Mouse (Mus musculus): Measurements from ENCODE around the gene Mpzl3. TPM values are rescaled to one million over a fixed set of nuclear protein-coding genes. Genes with fewer than 3 reads are reported as not detected.
A peak's percentile ranks its signal among the peaks of the same experiment; 100 is the strongest.
"Not testable (repeated sequence)": the region's sequence is repeated elsewhere in the genome, so short reads cannot be mapped to it uniquely, and the experiment has no call there.

Mpzl3 gene
- 1 to 10 TPM; 1.2 to 1.3 TPM for total RNA-seq (2021)
- long read RNA-seq, experiment 1, partial matches to known transcripts, result 0 of 1 reads
- long read RNA-seq, experiment 1, other reads (novel, unspliced or antisense), result 1 of 1 reads
- long read RNA-seq, experiment 2, result 0 reads

DNA sequence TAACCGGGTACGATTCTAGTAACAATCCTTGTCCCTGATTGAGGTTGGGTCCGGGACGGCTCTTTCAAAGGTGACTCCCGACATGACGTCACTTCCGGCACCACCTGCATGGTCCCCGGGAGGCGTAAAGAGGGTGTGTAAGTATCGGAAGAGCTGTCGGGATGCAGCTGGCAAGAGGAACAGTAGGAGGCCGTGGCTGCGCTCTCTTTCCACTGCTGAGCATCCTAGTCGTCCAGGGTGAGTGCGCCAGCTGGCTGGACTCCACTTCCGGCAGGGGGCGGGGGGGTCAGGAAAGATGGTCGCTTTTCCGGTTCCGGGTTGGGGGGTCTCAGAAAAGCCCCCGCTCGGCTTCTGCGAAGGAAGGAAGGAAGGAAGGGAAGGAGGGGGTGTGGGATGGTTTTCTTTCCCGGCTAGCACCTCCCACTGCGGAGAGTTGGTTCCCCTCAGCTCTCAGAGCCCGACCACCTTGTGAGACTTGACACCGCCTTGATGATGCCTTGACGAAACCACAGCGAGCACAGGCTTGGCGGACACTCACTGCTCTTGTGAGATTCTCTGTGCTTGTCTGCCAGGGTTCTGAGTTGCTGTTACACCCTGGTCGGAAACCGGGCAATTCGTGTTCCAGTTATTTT, at the start of gene Mpzl3:
TSS of gene Mpzl3 (plus strand) at position 105 of the 632 bp plus-strand sequence.
- peak; percentile 65 to 83 for DNase-seq
- intact Hi-C loops (cut with DNase I), result no loop called here

DNA sequence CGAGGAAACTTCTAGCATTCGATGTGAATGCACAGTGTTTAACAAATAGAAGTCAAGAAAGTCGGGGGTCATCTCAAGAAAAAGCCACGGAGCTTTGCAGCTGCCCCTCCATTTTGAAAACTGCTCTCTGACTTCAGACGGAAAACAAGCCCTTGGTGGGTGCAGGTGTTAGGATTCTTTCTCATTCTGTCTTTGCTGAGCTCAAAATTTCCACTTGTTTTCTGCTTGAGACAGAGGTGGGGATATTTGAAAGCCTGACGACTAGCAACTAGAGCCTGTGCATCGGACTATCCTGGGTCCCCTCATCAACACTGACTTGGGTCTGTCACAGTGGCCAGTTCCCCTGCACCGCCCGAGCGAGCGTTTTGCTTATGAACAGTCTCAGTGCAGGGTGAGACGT, 47.6 kb upstream of the Mpzl3 start:
- intact Hi-C loops (cut with DNase I), result no loop called here
- DNase-seq, result no peak

DNA sequence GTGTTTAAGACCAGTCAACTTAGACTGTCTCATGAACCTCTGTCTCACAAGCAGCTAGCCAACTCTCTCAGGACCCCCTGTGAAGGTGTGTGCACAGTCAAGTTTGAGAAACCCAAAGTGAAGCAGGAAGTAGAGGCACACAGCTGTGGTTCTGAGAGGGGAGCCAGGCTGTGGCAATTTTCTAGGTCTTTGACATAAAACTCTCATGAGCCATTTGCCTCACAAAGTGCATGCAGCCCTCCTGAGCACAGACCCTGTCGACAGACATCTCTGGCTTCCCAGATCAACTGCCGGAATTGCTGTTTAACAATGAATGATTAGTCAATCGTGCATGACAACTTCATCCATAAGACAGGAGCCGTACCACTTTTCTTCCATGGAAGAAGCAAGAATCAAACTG, 46.6 kb upstream of the Mpzl3 start:
- no peak for DNase-seq
- intact Hi-C loops (cut with DNase I), result no loop called here

DNA sequence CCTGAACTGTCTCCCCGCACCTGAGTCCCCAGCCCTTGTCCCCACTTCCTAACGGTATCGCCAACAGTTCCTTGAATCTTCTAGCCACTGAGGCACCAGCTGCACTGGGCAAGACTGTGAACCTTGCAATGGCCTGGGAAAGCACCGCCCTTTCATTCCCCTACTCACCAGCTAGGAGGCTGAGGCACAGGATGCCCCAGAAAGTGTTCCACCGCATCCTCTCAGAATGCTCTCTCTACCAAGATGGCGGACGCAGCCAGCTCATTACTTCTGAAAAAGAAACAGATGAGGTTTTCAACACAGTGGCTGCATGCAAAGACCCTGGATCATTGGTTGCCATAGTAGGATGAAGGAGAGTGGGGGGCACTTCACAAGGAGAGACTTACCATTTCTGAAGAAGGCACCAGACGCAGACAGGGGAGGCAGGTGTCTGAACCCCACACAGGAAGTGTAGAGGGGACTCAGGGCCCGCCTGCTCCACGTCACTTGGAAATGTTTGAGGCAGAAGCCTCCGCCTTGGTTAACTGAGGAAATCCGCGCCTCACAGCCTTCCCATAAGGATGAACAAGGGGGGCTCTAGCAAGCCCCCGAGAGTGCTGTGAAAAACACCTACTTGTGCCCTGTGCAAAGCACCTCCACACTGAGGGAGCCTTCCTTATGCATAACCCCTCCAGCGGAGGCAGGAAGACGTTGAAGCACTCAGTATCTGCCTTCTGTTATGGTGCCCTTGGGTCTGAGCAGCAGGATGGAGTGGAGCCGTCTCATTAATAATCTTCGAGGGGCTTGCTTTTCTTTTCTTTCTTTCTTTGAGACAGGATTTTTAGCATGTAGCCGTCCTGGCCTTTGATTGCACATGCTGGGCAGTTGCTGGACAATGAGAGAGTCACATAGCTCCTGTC, 45.6 kb upstream of the Mpzl3 start, which contains the start of gene Cd3e:
TSS of gene Cd3e (minus strand) at position 448 of the 899 bp plus-strand sequence.
- intact Hi-C loops (cut with DNase I), result no loop called here
- no peak for DNase-seq

DNA sequence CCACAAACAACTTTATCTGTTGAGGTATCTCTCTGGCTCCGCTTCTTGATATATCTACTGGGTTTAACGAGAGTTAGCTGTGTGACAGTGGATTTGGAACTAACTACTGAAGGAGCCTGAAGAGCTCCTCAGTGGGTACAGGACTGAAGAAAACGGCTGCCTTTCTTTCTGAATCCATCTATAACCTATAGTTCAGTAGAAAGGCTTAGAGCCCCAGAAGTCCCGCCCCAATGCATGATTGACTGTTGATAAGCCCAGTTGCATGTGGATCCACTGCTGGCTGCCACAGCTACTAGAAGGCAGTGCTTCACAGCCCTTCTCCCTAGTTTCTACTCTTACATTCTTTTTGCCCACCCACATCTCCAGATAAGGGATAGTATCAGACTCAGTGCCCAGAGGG, 44.5 kb upstream of the Mpzl3 start:
- intact Hi-C loops (cut with DNase I), result no loop called here
- DNase-seq, result no peak

DNA sequence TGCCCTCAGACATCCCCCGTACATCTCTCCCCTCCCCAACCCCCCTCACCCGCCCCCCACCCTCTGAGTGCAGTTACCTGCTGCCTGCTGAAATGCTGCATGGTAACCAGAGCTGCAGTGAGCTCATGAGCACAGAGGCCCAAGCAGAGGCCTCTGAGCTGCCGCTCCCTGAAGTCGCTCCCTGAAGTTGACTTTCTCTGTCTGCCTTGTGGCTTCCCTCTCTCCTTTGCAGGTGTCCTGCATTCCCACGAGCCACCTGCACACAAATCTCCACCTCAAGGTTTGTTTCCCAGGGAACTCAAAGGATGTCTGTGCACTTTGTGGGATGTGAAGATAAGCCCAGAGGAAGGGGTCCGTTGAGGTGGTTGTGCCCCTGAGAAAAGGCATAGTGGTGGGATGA, 43.7 kb upstream of the Mpzl3 start:
- DNase-seq, result no peak

DNA sequence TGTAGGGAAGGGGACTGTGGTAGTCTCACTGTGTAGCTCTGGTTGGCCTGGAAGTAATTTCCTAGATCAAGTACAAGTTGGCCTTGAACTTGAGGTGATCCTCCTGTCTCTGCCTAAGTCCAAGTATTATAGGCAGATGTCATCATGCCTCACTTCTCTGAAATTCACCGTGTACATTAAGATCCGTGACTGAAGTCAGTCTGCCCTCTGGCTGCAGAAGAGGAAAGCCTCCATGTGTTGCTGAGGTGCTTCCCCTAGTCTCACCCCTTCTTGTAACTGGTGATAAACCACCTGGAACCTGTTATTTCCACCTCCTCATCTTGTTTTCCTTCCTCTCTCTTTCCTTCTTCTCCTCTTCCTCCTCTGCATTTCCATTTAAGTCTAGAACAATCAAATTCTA, 40.1 kb upstream of the Mpzl3 start:
- intact Hi-C loops (cut with DNase I), result no loop called here

More for the DNA sequence above, 43.7 kb upstream of the Mpzl3 start:
- intact Hi-C loops (cut with DNase I), result no loop called here

DNA sequence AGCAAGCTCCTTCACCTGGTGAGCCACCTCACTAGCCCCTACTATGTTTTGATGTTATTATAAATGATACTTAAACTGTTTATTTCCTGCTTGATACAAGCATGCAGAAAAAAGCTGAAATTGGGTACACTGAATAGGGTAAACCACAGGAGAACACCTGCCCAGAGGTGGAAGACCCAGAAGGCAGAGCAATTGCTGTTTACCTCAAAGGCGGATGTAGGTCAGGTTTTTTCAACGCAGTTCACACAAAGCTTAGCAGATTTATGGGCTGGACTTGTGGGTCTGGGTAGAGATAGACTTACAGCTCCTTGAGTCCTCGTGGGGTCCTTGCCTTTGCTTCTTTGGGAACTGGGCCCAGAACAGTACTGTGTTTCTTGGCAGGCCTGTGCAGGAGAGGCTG, 39.1 kb upstream of the Mpzl3 start:
- no peak for DNase-seq
- intact Hi-C loops (cut with DNase I), result no loop called here

More for the DNA sequence above, 40.1 kb upstream of the Mpzl3 start:
- no peak for DNase-seq

DNA sequence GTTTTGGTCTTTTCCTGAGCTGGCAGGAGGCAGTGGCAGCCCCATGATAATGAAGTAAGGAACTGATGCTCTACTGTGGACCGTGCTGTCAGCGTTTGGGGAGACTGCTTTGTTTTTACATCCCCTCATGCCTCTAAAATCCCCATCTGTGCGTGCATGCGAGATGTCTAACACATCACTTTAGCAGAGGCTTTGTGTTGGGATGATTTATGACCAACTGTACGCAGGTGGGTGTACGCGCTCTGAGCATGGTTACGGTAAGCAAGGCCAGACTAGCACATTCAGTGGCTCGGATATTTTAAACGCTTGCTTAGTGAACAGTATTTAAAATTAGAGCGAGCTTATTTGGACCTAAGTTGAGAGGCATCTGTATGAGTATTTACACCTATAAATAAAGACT, 37.0 kb upstream of the Mpzl3 start:
- intact Hi-C loops (cut with DNase I), result no loop called here
- no peak for DNase-seq

DNA sequence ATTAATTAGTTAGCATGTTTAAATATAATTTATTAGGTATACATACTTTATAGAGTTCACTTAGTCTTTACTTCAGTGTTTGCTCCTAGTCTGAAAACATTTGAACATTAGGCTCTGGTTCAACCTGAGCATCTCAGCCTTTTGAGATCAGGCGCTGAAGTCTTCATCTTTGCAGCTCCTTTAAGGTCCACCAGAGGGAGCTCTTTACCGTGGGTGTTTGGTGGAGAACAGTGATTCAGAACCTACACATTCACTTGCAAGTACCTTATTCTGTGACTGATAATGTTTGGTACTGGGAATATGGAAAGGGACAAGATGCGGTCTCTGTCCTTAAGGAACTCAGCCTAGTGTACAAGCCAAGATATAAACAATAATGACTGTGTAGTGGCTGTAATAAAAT, 32.2 kb upstream of the Mpzl3 start:
- peak; percentile 40 to 71 for DNase-seq
- intact Hi-C loops (cut with DNase I), result loop anchor here (1.0 kb wide), 1 partner anchor 124 kb away; no protein-coding TSS in a partner anchor

DNA sequence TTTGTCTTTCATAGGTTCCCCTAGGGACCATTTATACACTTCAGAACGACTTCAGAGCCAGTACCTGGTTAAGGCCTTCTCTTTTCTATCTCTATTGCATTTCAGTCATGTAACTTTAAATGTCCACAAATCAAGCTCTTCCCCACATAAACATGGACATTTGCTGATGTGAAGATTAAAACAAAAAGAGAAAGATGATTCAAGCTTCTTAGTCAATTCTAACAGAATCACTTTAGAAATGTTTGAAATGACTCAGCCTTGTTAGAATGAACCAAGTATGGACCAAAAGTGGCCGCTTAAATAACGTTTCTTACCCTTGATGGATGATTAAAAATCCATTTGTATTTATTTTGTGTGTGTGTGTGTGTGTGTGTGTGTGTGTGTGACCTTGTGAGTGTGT, 31.3 kb upstream of the Mpzl3 start:
- intact Hi-C loops (cut with DNase I), result no loop called here
- no peak for DNase-seq

DNA sequence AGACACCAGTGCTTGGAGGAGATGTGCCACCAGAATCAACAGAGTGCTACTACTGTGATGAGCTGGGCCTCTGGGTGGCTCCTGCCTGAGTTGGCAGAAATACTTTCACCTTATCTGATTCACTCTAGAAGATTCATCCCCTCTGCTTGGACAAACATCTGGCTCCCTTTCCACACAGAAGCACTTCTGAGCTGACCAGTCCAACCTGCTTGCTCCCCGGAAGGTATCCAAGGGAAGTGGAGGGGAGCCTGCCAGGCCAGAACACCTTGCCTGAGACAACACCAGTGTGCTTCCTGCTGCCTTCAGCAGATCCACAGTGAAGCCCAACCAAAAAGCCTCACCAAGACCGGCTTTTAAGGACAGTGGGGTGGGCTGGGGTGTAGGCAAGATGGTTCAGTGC, 30.8 kb upstream of the Mpzl3 start:
- intact Hi-C loops (cut with DNase I), result no loop called here
- no peak for DNase-seq

DNA sequence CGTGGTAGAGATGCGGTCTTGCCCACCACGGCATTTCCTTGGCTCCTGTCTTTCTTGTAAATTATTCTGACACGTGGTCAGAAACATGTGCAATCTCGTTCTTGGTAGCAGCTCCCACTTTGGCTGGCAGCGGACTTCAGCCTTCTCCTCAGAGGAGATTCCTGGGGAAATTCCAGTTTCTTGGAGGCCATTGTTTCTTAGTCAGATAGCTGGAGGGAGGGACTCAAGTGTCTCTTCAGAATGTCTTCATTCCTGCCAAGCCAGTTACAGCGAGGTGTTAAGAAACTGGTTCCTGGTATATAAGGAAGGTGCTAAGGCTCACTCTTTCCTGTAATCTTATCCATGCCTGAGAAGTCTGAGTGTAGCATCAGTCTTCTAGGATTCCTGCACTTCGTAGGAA, 27.6 kb upstream of the Mpzl3 start:
- intact Hi-C loops (cut with DNase I), result no loop called here

DNA sequence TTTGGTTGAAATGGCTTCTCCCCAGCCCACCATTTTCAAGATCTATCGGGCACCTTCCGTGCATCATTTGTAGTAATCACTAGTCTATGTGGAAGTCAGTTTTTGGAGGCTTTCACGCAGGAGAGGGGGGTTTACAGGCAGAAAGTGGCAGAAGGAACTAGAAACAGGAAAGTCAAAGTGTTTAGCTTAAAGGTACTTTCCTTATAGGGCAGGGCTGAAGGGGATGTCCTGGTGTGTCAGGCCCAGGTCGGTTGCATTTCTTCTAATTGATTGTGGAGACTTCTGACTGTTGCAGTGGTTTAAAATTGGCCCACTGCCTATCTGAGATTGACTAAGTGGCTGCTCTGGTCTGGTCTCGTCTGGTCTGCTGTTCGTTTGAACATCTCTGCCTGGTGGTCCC, 24.6 kb upstream of the Mpzl3 start:
- intact Hi-C loops (cut with DNase I), result no loop called here
- no peak for DNase-seq

More for the DNA sequence above, 27.6 kb upstream of the Mpzl3 start:
- no peak for DNase-seq

DNA sequence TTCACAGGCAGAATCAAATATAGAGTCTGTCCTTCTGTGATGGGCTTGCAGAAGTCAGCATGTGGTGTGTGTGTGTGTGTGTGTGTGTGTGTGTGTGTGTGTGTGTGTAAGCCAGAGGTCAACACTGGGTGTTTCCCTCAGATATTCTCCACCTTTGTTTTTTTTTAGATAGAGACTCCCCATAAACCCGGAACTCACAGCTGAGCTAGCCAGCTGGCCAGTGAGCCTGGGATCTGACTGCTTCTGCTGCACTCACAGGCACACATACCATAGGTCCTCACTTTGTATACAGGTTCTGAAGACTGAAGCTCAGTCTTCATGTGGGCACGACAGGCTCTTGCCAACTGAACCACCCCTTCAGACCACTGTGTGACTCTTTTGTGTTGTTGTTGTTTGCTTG, 22.7 kb upstream of the Mpzl3 start:
- DNase-seq, result no peak
- intact Hi-C loops (cut with DNase I), result no loop called here

DNA sequence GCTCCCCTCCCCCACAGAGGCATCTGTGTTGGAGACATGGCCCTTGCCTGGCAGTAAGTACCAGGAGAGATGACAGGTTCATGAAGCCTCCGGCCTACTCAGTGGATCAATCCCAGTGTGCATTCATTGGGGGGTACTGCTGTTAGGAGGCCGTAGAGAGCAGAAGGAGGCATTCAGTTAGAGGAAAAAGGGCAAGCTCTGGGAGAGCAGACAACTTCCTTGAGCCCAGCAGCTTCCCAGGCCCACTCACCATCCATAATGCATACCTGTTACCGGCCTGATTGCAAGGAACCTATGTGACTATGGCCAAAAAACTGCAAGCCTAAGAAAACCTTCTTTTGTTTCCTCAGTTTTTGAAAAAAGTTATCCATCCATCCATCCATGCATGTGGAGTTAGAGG, 20.5 kb upstream of the Mpzl3 start:
- no peak for DNase-seq
- intact Hi-C loops (cut with DNase I), result no loop called here

DNA sequence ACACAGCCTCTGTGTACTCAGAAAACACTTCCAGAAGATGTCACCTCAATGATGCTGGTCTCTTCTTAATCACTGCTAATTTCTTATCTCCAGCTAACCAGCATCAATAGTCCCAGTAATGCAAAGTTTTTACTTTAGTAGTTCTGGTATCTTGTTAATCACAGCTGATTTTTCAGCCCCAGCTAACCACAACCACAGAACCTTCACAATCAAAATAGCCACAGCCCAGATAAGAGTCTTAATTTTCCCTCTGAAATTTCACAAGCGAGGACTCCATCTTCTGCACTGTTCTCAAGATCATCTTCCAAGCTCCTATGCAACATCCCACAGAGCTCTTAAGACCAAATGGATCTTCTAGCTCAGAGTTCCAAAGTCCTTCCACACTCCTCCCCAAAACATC, 17.2 kb upstream of the Mpzl3 start:
- intact Hi-C loops (cut with DNase I); DNase-seq: not testable (repeated sequence)

DNA sequence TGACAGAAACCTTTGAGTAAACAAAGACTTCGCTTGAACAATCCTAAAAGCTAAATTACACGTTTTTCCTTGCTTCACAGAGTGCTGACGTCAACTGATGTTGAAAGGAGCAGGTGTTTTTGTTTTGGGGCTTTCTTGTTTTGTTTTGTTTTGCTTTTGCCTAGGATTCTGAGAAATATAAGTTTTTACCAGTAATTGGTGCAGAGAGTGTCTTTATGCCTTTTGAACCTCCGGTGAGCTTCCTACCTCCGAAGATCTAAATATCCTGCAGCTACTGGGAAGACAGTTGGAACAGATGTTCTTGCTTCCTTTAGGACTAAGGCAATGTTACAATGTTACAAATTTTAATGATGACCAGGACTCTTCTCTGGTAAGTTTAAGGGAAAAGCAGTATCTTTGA, 15.5 kb upstream of the Mpzl3 start, which contains the start of gene Mpzl2:
TSS of gene Mpzl2 (plus strand) at position 301 of the 400 bp plus-strand sequence.
- DNase-seq, result no peak
- intact Hi-C loops (cut with DNase I), result no loop called here

DNA sequence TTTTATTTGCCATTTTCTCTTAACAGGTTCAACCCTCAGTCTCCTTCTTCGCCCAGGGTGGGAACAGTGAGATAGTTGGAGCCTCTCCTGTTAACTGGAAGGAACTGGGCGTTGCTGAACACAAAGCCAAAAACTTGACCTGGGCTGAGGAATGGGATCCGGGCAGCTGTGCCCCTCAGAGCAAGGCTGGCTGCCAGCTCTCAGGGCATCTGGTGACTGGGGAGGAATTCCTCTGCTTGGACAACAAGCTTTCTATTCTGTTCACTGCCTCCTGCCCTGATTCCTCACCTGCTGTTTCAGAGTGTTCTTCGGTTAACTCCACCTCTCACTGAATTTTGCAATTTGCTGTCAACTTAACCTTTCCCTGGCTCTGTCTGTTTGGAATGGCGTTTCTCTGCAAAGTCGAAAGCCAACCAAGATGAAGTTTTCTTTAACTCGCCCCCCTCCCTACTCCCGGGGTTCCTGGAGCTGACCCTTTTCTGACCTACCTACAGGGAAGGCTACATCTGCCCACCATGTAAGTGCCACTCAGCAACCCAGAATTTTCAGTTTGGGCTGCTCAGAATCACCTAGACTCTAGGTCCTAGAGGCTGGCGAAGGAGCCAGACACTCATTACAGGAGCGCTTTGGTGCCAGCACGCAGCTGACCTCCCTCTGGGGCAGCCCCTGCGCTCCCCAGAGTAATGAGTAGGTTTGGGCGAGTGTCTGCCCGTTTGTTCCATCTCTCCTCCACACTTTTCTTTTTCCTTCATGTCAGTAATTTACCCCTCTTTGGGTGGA, 14.7 kb upstream of the Mpzl3 start:
- intact Hi-C loops (cut with DNase I), result no loop called here
- no peak for DNase-seq

DNA sequence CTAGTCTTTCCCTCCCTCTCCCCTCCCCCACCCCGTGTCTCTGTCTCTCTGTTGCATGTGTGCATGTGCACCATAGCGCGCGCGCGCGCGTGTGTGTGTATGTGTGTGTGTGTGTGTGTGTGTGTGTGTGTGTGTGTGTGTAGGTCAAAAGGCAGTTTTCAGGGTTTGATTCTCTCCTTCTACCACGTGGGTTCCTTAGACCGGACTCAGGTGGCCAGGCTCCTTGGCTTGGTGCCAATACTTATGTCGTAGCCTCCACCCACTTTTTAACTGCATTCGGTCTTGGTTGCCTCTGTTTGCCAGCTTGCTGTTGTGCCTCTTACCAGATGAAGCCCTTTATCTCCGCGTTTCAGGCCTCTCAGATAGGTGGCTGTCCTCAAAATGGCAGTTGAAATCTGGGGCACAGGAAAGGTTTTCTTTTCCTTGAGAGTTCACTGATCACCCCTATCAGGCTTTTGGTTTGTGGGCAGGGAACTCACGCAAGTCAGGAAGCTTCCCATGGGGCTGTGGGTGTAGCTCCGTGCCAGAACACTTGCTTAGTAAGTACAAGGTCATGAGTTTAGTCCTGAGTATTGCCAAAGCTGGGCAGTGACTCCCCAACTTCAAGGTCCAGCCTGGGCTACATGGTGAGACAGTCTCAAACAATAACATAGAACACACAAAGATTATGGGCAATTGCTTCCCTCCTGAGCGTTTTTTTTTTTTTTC, 13.7 kb upstream of the Mpzl3 start:
- no peak for DNase-seq

More for the DNA sequence above, 13.7 kb upstream of the Mpzl3 start:
- intact Hi-C loops (cut with DNase I), result no loop called here
